Mouse (Mus musculus): ENCODE results near the gene Fcrl5. TPM values are rescaled to one million over a fixed set of nuclear protein-coding genes. Genes with fewer than 3 reads are reported as not detected.

The Fcrl5 gene
- total RNA-seq (2021), result not detected
- long read RNA-seq, experiment 1, partial matches to known transcripts, result 0 of 1 reads
- long read RNA-seq, experiment 1, other reads (novel, unspliced or antisense), result 1 of 1 reads
- long read RNA-seq, experiment 2, result 0 reads

- no peak within 1 kb of the TSS for H3K27ac ChIP-seq
- TF ChIP-seq CTCF (conservative IDR thresholded peaks at IDR 0.05), result no peak
- no peak within 1 kb of the TSS for H3K4me3 ChIP-seq
- DNase-seq (ENCODE audit: low spot score in 2 of 2), result no peak
Observed at GRCm38 (mm10) chr3:87435479-87435878, at the start of gene Fcrl5. Gene Fcrl5, plus strand, starts transcription at chr3:87435773.

DNA sequence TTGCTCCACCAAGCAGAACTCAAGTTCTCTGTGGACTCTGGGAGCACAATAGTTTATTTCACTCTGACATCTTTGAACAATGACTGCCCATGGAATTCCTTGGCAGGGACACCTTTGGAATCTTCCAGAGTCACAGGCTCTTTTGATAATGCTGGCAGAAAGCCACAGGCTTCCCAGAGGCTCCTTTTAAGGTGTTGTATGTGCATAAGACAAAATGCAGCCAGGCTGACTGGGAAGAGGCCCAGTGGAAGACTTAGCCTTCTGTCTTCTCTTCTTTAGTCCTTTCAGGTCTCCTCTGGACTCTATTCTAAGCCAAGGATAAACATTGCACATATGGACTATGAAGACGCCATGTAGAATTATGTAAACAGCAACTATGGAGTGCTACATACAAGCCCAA, 44.6 kb upstream of the Fcrl5 start:
- no peak for DNase-seq (ENCODE audit: low spot score in 2 of 2)
- no peak for TF ChIP-seq CTCF (conservative IDR thresholded peaks at IDR 0.05)
- H3K27ac ChIP-seq, result no peak overlapping the region
- H3K4me3 ChIP-seq, result no peak overlapping the region

DNA sequence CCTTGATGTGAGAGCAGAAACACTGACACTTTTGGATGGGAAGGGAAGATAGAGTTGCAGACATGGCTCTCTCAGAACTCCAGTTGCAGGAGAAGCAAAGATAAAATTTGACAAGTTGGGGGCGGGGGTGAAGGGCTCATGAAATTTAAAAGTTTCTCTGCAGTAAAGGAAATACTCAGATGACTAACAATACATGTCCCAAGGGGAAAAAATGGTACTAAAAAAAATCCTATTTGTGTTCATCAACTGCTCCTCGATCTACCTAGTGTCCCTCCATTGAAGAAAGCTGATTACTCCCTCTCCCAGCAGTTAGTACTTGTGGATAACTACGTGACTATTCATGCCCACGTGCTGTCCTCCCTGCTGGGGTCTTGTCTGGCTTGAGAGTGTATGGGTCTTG, 36.8 kb upstream of the Fcrl5 start:
- H3K4me3 ChIP-seq, result no peak overlapping the region
- H3K27ac ChIP-seq, result no peak overlapping the region
- no peak for TF ChIP-seq CTCF (conservative IDR thresholded peaks at IDR 0.05)
- no peak for DNase-seq (ENCODE audit: low spot score in 2 of 2)

DNA sequence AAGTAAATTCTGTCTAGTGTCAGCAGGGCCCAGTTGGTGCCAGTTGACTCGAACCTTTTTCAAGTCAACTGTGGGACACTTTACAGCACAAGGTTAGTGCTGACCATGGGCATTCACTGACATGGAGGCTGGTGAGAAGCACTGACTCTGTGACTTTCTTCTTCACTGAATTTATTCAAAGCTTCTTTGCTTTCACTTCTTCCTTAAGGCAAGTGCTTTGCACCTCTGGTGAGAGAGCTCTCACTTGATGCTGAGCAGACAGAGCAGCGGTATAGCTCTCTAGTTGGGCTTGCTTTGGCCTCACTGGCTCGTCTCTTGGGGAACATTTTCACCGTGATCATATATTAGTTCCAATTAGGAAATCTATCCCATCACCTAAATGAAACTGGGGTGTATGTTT, 35.7 kb upstream of the Fcrl5 start:
- Histone ChIP-seq H3K27ac (no peak overlapping the region), H3K4me3 (no peak overlapping the region)
- TF ChIP-seq CTCF (conservative IDR thresholded peaks at IDR 0.05), result no peak
- no peak for DNase-seq (ENCODE audit: low spot score in 2 of 2)

DNA sequence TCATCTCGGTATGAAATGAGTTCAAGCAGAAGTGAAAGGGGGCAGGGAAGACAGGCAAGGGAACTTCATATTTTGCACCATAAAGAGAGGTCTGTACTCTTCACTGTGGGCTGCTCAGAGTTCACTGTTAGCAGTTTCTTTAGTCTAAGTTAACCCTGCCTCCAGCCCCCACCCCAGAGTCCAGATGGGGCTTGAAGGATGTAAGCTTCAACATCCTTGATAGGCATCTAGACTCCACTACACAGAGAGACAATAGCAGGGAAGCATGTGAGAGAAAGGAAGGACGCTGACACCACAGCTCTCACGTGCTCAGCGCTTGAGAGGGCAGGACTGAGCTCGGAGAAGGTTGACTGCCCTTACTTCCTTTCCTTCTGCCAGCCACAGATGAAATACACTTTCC, 34.3 kb upstream of the Fcrl5 start:
- DNase-seq (ENCODE audit: low spot score in 2 of 2), result no peak
- Histone ChIP-seq H3K4me3 (no peak overlapping the region), H3K27ac (no peak overlapping the region)
- TF ChIP-seq CTCF (conservative IDR thresholded peaks at IDR 0.05), result no peak

DNA sequence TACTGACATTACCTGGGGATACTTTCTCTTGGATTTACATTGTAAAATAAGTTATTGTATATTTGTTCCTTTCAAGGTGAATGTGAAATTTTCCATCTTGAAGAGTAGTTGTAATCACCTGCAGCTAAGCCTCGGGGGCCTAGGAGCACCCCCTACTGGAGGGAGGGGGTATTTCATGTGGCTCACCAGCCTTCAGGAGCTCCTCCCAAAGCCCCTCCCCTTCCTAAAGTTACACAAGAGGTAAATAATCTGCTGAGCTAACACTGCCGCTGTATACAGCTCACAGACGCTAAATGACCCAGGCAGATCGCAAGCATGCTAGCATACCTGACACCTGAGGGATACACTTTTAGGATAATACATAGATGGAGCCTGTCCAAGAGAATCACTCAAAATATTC, 27.4 kb upstream of the Fcrl5 start:
- TF ChIP-seq CTCF (conservative IDR thresholded peaks at IDR 0.05), result peak; percentile 72
- no peak for DNase-seq (ENCODE audit: low spot score in 2 of 2)

DNA sequence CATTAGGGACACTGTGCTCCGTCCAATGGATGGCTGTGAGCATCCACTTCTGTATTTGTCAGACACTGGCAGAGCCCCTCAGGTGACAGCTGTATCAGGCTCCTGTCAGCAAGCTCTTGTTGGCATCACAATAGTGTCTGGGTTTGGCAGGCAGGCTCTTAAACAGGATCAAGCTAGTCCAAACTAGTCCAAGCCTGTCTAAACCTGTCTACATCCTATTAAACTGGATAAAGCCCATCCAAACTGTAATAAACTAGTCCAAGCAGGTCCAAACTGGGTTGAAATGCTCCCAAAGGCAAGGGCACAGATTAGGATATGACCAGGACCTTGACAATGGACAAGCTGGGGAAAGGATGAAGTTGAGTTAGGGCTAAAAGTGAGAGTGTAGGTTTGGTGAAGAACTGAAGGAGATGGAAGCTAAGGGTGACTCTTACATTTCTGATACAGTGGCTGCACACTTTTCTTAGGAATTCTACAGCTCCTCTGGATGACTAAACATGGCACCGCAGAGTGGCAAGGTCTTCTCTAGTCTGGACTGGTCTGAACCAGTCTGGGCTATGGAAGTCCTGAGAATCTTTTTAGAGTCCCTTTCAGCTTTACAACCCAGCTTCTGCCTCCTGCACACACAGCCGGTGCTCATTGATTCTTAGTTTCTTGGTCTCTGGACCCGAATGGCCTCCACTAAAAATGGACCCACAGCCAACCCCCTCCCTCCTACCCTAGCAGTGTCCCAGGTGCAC, 26.2 kb upstream of the Fcrl5 start:
- no peak for TF ChIP-seq CTCF (conservative IDR thresholded peaks at IDR 0.05)
- no peak for DNase-seq (ENCODE audit: low spot score in 2 of 2)
- Histone ChIP-seq H3K27ac (no peak overlapping the region), H3K4me3 (no peak overlapping the region)

More for the DNA sequence above, 27.4 kb upstream of the Fcrl5 start:
- Histone ChIP-seq H3K4me3 (no peak overlapping the region), H3K27ac (no peak overlapping the region)

GRCm38 (mm10) chr3:87410605-87411004, 25.0 kb upstream of the Fcrl5 start:
- no peak overlapping the region for H3K4me3 ChIP-seq
- no peak for TF ChIP-seq CTCF (conservative IDR thresholded peaks at IDR 0.05)
- no peak overlapping the region for H3K27ac ChIP-seq
- DNase-seq (ENCODE audit: low spot score in 2 of 2), result no peak

GRCm38 (mm10) chr3:87411150-87411549, 24.4 kb upstream of the Fcrl5 start:
- no peak overlapping the region for H3K27ac ChIP-seq
- H3K4me3 ChIP-seq, result no peak overlapping the region
- peak in 1 of 2 experiments; percentile 4 for DNase-seq (ENCODE audit: low spot score in 2 of 2)
- TF ChIP-seq CTCF (conservative IDR thresholded peaks at IDR 0.05), result peak; percentile 90

DNA sequence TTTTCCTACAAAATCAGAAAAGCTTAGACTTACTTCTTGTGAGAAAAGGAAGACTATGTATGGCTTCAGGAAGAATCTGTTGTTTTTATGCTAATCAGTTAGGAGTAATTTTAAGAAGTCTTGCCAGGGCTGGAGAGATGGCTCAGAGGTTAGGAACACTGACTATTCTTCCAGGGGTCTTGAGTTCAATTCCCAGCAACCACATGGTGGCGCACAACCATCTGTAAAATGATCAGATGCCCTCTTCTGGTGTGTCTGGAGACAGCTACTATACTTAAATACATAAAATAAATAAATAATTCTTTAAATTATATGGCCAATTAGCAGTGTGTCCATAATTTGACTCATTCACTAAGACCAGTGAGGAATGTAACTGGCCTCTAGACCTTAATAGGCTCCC, 14.9 kb upstream of the Fcrl5 start:
- Histone ChIP-seq H3K27ac (no peak overlapping the region), H3K4me3 (no peak overlapping the region)
- TF ChIP-seq CTCF (conservative IDR thresholded peaks at IDR 0.05), result peak; percentile 47
- no peak for DNase-seq (ENCODE audit: low spot score in 2 of 2)

- no peak for DNase-seq (ENCODE audit: low spot score in 2 of 2)
- TF ChIP-seq CTCF (conservative IDR thresholded peaks at IDR 0.05), result no peak
Observed at GRCm38 (mm10) chr3:87422386-87422910, 13.1 kb upstream of the Fcrl5 start.

DNA sequence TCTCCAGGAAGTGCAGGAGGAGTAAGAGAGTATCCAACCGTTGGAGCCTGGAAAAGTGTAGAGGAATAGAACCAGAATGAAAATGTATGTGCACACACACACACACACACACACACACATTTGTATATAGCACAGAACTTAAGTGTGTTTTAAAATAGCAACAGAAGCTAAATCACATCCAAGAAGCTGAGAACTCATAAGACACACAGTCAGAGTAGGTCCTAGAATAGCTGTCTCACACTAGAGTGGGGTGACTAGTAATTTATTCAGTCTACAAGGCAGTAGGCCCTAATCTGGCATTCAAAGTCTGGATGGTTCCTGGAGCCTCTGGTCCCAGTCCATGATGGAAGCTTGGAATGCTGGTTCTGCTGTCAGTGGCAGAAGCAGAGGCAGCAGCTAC, 5.0 kb downstream of the Fcrl5 start:
- no peak overlapping the region for H3K27ac ChIP-seq
- no peak overlapping the region for H3K4me3 ChIP-seq
- no peak for DNase-seq (ENCODE audit: low spot score in 2 of 2)
- TF ChIP-seq CTCF (conservative IDR thresholded peaks at IDR 0.05), result no peak

More at GRCm38 (mm10) chr3:87422386-87422910, 13.1 kb upstream of the Fcrl5 start:
- Histone ChIP-seq H3K27ac (no peak overlapping the region), H3K4me3 (no peak overlapping the region)

DNA sequence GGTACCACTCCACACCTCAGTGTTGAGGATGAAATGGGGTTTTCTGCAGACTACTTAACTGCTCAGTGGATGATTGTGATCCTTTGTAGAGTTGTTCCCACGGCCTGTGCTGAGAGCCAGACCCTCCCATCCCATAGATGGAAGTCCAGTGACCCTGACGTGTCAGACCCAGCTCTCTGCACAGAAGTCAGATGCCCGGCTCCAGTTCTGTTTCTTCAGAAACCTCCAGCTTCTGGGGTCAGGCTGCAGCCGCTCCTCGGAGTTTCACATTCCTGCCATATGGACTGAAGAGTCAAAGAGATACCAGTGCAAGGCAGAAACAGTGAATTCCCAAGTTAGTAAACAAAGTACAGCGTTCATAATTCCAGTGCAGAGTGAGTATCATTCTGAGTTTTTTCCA, 8.4 kb downstream of the Fcrl5 start:
- DNase-seq (ENCODE audit: low spot score in 2 of 2), result no peak
- no peak overlapping the region for H3K4me3 ChIP-seq
- TF ChIP-seq CTCF (conservative IDR thresholded peaks at IDR 0.05), result no peak
- no peak overlapping the region for H3K27ac ChIP-seq

DNA sequence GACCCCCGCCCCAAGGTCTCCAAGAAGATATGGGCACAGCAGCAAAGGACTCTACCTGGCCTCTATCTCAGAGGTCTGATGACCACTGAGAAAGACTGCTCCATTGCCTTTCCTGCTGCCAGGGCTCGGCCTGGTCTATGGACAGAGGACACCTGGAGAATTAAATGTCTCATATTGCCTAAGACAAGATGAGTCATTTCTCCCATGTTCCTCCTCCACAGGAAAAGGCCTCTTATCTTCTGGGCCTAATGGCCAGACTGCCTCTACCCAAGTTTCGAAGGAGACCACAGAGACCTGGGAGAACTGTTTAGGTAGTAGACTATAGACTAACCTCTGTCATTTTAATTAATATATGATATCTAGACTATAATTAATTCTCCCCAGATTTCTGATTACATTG, 29.9 kb downstream of the Fcrl5 start:
- Histone ChIP-seq H3K27ac (no peak overlapping the region), H3K4me3 (no peak overlapping the region)
- no peak for DNase-seq (ENCODE audit: low spot score in 2 of 2)
- no peak for TF ChIP-seq CTCF (conservative IDR thresholded peaks at IDR 0.05)

All from layer of hippocampus, adult 2 months (tissue).